Mouse (Mus musculus) hindbrain, embryonic 10.5 days (tissue): ENCODE measurements around the gene Dnajc1. TPM values are rescaled to one million over a fixed set of nuclear protein-coding genes. Genes with fewer than 3 reads are reported as not detected.

Experiments used
- DNase-seq: peaks from one replicate; pipeline ENCODE4 v3.0.0-alpha.2; 2017; ENCODE audit warnings: low spot score
- H3K27ac ChIP-seq: fragments of 300-500 bp; sonication (generic); 2 replicates; pipeline ENCODE4 v1.5.1; 2016; ENCODE audit warnings: mild to moderate bottlenecking, moderate library complexity
- H3K27me3 ChIP-seq: fragments of 300-500 bp; sonication (generic); 2 replicates; pipeline ENCODE4 v1.6.1; 2016; ENCODE audit warnings: mild to moderate bottlenecking; ENCODE audit not compliant: poor library complexity, insufficient read depth, severe bottlenecking
- H3K36me3 ChIP-seq: fragments of 300-500 bp; sonication (generic); 2 replicates; pipeline ENCODE4 v1.6.1; 2016; ENCODE audit warnings: mild to moderate bottlenecking, moderate library complexity
- H3K4me1 ChIP-seq: fragments of 300-500 bp; sonication (generic); replicated peaks from 2 replicates; pipeline ENCODE4 v1.6.1; 2016; ENCODE audit warnings: mild to moderate bottlenecking
- H3K4me3 ChIP-seq: fragments of 300-500 bp; sonication (generic); 2 replicates; pipeline ENCODE4 v1.5.1; 2016; ENCODE audit warnings: mild to moderate bottlenecking, moderate library complexity
- H3K9me3 ChIP-seq: fragments of 300-500 bp; sonication (generic); 2 replicates; pipeline ENCODE4 v1.6.1; 2016; ENCODE audit warnings: mild to moderate bottlenecking, moderate library complexity
- WGBS: fragments of 180-500 bp; shearing (Covaris S2); methylation state at CpG from one replicate; pipeline ENCODE4 v1.1.7; 2016; 5-methylcytosine and 5-hydroxymethylcytosine counted together
- polyA plus RNA-seq: library from polyadenylated mRNA; unstranded; fragments of >200 nt; fragmentation: Nextera tagmentation; extraction: Ambion mirVana; gene quantifications from 2 replicates; pipeline ENCODE4 v1.2.1, GENCODE M21; 2016

Dnajc1 gene
- polyA plus RNA-seq, 1 experiment from 2014 or later: 26.0 TPM

DNA sequence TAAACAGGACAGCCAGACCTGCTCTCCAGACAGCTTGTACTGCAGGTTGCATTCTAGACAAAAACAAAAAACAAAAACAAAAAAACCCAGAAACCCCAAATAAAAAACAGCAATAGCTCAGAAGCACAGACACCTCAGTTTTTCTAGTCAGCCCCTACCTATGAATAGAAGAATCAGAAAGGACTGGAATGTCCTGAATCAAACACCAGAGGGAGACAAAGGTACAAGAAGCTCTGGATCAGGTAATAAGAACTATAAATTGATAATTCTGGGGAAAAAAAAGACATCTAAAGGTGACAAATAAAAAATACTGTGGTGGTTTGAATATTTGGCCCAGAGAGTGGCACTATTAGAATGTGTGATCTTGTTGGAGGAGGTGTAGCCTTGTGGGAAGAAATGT is 37.3 kb downstream of the Dnajc1 start:
- Histone ChIP-seq H3K36me3 (peaks cover 9% of the 10 kb centered on the region; the same call in 1 of the 2 replicates), H3K27me3 (no peaks in the 10 kb centered on the region), H3K4me1 (no peaks in the 10 kb centered on the region), H3K4me3 (no peak overlapping the region), H3K27ac (no peak overlapping the region), H3K9me3 (peaks cover 11% of the 10 kb centered on the region; the same call in 1 of the 2 replicates)
- no peak for DNase-seq

DNA sequence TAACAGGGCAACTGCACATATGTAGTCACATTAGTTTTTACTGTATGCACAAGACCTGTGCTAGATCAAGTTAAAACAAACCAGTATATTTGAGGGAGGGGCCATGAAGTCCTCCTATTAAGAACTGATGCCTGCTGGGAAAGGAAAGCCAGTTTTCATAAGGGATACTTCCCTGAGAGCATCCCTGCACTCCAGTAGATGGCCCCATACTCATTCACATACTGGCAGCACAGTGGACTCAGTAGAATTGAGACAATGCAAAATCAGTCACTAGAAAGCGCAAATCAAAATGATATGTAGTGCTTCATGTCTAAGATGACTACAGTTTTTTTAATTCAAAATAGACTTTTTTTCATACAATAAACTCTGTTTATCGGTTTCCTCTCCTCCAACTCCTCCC is 40.0 kb downstream of the Dnajc1 start:
- 87% methylated on average over 2 of the region's 2 CpGs for WGBS

DNA sequence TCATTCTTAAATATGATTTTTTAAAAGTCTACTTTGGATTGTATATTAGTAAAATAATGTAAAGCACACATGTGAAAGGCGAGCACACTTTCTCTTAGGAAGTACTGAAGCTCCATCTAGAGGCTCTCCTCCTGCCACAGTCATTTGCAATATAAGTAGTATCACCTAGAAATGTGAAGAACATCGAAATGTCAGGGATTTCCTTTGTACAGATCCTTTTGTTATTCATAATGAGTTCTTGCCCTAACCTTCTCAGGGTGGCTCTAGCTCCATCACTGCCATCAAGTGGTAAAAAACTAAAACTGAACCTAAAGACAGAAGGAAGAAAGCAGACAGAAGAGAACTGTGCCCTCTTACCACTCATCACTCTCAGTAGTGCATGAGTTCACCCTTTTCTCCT is 49.2 kb downstream of the Dnajc1 start:
- no peaks in the 10 kb centered on the region for H3K4me1 ChIP-seq
- H3K27ac ChIP-seq: no peak overlapping the region
- no peak overlapping the region for H3K4me3 ChIP-seq
- WGBS: 56% methylated on average over 2 of the region's 2 CpGs
- no peaks in the 10 kb centered on the region for H3K27me3 ChIP-seq
- no peaks in the 10 kb centered on the region for H3K9me3 ChIP-seq
- 0 out of 2 replicates have a peak, but pooled peaks cover 4% of the 10 kb centered on the region for H3K36me3 ChIP-seq
- no peak for DNase-seq

More for the DNA sequence above, 40.0 kb downstream of the Dnajc1 start:
- no peak overlapping the region for H3K27ac ChIP-seq
- no peak overlapping the region for H3K4me3 ChIP-seq
- H3K36me3 ChIP-seq: peaks cover 9% of the 10 kb centered on the region; the same call in 1 of the 2 replicates
- no peak for DNase-seq
- no peaks in the 10 kb centered on the region for H3K4me1 ChIP-seq
- H3K27me3 ChIP-seq: no peaks in the 10 kb centered on the region
- peaks cover 11% of the 10 kb centered on the region; the same call in 1 of the 2 replicates for H3K9me3 ChIP-seq

DNA sequence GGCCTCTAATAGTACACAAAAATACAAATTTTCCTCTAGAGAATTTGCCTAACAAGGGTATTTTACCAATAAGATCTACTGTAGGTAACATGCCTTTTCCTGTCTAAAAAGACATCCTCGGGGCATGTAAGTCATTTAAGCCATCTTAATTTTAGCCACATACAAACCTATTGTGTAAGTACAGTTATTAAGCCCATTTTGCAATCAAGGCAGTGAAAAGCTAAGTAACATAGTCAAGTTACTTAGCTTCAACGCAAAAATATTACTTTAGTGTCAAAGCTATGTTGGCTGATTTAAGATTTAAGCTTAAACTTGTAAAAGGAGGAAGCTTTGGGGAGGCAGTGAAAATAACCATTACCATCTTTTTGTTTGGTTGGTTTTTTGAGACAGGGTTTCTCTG is 74.0 kb downstream of the Dnajc1 start:
- Histone ChIP-seq H3K27ac (no peak overlapping the region), H3K27me3 (no peaks in the 10 kb centered on the region), H3K36me3 (peaks cover 17% of the 10 kb centered on the region), H3K4me1 (0 out of 2 replicates have a peak, but pooled peaks cover 3% of the 10 kb centered on the region), H3K9me3 (peaks cover 10% of the 10 kb centered on the region), H3K4me3 (no peak overlapping the region)
- WGBS: 90% methylated on average over 2 of the region's 2 CpGs
- DNase-seq: no peak

DNA sequence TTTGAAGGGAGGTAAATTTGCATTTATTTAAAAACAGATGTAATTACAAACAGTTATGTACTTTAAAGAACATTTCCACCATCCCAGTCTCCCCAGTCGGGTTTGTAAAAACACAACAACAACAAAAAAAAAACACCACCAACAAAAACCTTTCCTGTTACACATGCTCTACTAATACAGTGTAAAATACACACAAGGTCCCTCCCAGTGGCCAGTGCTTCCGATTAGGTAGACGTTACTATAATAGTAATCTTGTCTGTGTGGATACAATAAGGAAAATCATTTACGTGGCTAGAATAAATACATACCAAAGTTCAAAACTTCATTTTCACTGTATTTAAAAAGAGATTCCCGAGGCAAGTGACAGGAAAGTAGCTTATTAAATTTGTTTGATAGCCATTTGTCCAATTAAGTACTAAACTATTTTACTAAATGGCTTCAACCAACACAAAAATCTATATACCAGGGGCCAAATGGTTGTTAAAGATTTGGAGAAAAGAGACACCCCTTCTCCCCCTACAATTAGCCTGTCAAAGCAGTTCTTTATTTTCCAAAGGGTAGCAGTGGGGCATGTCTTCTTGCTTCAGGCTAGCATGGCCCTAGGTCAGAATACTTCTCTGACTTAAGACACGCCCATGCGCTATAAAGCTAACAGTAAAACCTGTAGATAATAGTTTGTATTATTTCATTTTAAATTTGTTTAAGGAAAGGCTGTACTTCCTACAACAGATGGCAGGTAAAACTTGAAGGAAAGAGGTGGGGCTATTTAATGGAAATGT is 74.9 kb downstream of the Dnajc1 start:
- no peak for DNase-seq
- H3K27ac ChIP-seq: no peak overlapping the region
- no peaks in the 10 kb centered on the region for H3K27me3 ChIP-seq

DNA sequence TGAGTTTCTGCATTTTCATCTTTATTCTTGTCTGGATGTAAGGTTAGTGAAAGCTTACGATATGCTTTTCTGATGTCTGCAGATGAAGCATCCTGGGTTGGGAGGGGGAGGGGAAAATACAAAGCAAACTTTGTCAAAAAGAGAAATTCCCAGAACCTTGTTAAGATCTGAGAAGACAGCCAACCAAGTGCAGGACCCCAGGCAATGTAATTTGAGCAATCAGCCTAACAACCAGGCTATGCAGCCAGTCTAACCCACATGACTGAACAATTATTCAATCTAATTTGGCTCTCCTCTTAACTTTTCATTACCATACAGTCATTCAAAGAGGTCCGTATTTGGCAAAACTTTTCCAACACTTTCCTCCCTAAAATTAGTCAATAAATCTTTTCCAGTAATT is 75.7 kb downstream of the Dnajc1 start:
- Histone ChIP-seq H3K27me3 (no peaks in the 10 kb centered on the region), H3K9me3 (peaks cover 7% of the 10 kb centered on the region), H3K27ac (no peak overlapping the region), H3K4me1 (0 out of 2 replicates have a peak, but pooled peaks cover 3% of the 10 kb centered on the region), H3K4me3 (no peak overlapping the region), H3K36me3 (peaks cover 7% of the 10 kb centered on the region)
- DNase-seq: no peak
- WGBS: 66% methylated on average over 2 of the region's 2 CpGs

More for the DNA sequence above, 74.9 kb downstream of the Dnajc1 start:
- WGBS: 77% methylated on average over 7 of the region's 7 CpGs
- Histone ChIP-seq H3K4me3 (no peak overlapping the region), H3K4me1 (0 out of 2 replicates have a peak, but pooled peaks cover 3% of the 10 kb centered on the region), H3K36me3 (peaks cover 14% of the 10 kb centered on the region), H3K9me3 (peaks cover 10% of the 10 kb centered on the region)

DNA sequence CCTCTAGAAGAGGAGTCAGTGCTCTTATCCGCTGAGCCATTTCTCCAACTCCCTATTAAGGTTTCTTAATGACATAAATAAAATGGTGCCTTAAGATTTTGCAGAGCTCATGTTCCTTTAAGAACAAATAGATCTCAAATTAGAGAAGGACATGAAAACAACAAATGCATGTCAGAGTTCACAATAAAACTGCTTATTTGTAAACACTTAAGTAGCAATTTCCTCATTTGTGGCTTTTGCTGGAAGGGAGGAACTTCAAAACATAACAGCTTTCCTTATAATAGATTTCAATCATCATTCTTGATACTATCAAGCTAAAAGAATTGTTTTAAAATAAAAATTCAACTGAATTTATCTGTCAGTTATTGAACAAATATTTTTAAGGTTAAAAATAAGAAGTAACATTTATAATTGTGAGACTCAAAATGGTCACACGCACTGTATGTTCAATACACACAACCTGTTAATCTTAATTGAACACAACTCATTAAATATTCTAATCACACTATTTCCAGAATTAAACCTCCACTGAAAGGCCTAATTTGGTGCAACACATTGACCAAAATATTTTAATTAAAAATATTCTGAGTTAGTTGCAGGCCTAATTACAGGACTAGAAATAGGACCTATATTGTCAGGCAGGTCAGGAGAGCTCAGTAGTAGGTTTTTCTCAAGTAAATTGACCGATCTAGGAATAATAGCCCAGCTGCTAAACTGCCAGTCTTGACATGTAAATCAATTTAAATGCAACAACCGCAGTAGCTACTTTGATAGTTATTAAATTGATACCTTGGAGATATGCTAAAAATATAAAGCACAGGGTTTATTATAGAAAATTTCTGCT is 82.1 kb downstream of the Dnajc1 start:
- WGBS: 79% methylated on average over 4 of the region's 4 CpGs
- H3K4me1 ChIP-seq: no peaks in the 10 kb centered on the region
- no peak overlapping the region for H3K4me3 ChIP-seq
- H3K27me3 ChIP-seq: no peaks in the 10 kb centered on the region
- no peak for DNase-seq
- no peaks in the 10 kb centered on the region for H3K36me3 ChIP-seq
- H3K27ac ChIP-seq: no peak overlapping the region
- no peaks in the 10 kb centered on the region for H3K9me3 ChIP-seq

DNA sequence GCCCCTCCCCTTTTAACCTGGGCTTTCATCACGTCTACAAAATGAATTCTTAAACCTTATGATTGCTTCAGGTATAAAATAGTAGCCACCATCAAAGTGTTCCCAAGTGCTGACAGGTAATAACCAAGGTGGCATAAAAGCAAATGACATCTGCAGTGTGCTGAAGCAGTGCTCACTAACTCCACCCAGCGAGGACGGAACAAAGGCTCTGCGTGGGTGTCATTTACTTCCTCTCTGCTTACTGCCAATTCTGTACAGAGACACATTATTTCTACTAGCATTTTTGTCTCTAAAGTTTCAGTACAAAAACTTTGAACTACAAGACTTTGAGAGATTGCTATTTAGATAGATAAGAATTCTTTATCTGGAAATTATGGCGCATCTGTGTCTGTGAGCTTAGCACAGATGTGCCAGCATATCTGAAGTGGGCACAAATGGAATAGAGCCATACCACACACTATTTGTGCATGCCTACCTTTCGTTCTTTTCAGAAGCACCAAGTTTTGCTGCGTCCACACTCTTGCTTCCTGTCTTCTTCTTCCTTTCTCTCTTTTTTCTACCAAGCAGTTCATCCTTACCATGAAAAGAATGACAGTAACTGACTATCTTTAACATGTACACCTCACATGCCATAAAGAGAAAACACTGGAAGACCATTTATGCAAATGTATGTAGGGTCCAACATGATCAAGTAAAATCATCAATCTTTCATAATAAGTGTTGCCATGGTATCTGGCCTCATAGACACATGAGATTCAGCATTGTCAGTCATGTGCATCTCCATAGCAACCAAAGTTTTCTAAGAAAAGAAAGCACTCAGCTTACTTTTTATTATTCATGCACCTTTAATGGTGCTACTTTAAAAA is 85.0 kb downstream of the Dnajc1 start:
- H3K4me3 ChIP-seq: no peak overlapping the region
- H3K27me3 ChIP-seq: no peaks in the 10 kb centered on the region
- WGBS: 83% methylated on average over 7 of the region's 7 CpGs
- no peaks in the 10 kb centered on the region for H3K9me3 ChIP-seq
- no peaks in the 10 kb centered on the region for H3K36me3 ChIP-seq
- DNase-seq: no peak
- H3K27ac ChIP-seq: no peak overlapping the region
- H3K4me1 ChIP-seq: no peaks in the 10 kb centered on the region

DNA sequence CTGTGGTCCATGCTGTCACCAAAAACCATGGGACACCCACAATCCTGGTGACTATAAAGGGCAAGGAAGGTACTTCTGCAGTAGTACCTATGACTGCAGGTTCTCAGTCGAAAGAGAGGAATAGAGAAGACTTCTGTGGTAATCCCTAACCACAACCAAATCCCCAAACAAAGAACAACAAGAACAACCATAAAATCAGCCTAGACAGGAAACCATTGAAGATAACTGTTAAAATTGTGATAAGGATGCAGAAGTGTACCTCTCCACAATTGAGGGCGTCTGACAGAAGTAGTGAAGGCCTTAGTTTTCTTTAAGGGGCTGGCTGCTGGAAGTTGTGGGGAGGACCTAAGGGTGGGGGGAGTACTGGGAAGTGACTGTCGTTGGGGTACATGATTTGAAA is 91.7 kb downstream of the Dnajc1 start:
- WGBS: 79% methylated on average over 3 of the region's 3 CpGs
- H3K9me3 ChIP-seq: no peaks in the 10 kb centered on the region
- H3K4me1 ChIP-seq: no peaks in the 10 kb centered on the region
- H3K27me3 ChIP-seq: no peaks in the 10 kb centered on the region
- H3K4me3 ChIP-seq: no peak overlapping the region
- H3K27ac ChIP-seq: no peak overlapping the region
- H3K36me3 ChIP-seq: peaks cover 13% of the 10 kb centered on the region
- DNase-seq: no peak

DNA sequence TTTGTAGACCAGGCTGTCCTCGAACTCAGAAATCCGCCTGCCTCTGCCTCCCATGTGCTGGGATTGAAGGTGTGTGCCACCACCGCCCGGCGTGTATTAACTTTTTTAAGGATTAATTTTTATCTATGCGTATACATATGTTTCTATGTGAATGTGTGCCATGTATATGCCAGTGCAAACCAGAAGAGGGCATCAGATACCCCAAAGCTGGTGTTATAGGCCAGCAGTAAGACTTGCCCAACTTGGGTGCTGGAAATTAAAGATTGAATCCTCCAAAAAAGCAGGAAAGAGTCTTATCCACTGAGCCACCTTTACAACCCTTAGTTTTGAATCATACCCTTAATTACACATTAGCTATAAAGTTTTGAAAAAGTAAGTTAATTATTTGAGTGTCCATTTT is 107.5 kb downstream of the Dnajc1 start:
- H3K4me3 ChIP-seq: no peak overlapping the region
- DNase-seq: no peak
- peaks cover 12% of the 10 kb centered on the region for H3K36me3 ChIP-seq
- 97% methylated on average over 6 of the region's 6 CpGs for WGBS
- H3K27me3 ChIP-seq: no peaks in the 10 kb centered on the region
- H3K4me1 ChIP-seq: no peaks in the 10 kb centered on the region
- H3K9me3 ChIP-seq: peaks cover 5% of the 10 kb centered on the region; the same call in 1 of the 2 replicates
- no peak overlapping the region for H3K27ac ChIP-seq

DNA sequence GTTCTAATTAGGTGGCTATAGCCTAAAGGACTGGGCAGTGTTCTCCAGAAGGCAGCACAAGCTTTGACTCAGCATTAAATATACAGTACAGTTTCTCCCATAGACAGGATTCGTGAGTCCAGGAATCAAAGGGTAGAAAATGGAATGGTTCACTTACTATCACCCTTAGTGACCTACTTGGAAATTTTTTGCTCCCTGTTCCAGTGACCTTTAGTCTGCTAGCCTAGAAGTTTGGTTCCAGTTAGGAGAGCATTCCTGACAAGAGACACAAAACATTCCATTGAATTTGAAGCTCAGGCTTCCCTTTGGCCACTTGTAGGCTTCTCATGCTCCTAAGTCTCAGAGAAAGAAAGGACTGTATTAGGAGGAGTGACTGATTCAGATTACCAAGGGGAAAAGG is 126.9 kb downstream of the Dnajc1 start:
- DNase-seq: no peak
- no peak overlapping the region for H3K4me3 ChIP-seq
- no peaks in the 10 kb centered on the region for H3K4me1 ChIP-seq
- H3K27me3 ChIP-seq: no peaks in the 10 kb centered on the region
- H3K9me3 ChIP-seq: no peaks in the 10 kb centered on the region
- H3K27ac ChIP-seq: no peak overlapping the region
- H3K36me3 ChIP-seq: no peaks in the 10 kb centered on the region
- 94% methylated on average over 1 of the region's 1 CpGs for WGBS

DNA sequence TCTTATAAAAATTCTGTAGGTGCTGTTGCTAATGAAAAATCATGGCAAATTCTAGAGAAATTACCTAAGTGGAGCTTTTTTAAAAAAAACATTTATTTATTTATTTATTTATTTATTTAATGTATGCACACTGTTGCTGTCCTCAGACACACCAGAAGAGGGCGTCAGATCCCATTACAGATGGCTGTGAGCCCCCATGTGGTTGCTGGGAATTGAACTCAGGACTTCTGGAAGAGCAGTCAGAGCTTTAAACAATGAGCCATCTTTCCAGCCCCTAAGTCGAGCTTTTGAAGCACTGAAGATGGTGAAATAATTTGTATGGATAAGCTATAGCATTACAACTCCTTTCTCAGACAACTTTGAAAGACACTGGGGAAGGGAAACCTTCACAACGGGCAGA is 128.1 kb downstream of the Dnajc1 start:
- no peak overlapping the region for H3K4me3 ChIP-seq
- H3K9me3 ChIP-seq: no peaks in the 10 kb centered on the region
- DNase-seq: no peak
- no peaks in the 10 kb centered on the region for H3K4me1 ChIP-seq
- no peaks in the 10 kb centered on the region for H3K27me3 ChIP-seq
- no peak overlapping the region for H3K27ac ChIP-seq
- H3K36me3 ChIP-seq: no peaks in the 10 kb centered on the region
- WGBS: 84% methylated on average over 3 of the region's 3 CpGs
